Mouse (Mus musculus) cerebellum, postnatal 25 days (tissue): ENCODE results near the gene Irak3.

Source experiments
- DNase-seq, 2 experiments: peaks; one replicate each; pipeline ENCODE4 v3.0.0; 2021; ENCODE audit warnings: mixed read lengths in 2 of 2

Irak3 gene

GRCm38 (mm10) chr10:120092548-120092947 lies 109.4 kb downstream of the Irak3 start:
- no peak for DNase-seq
